Mouse (Mus musculus) hindbrain, embryonic 11.5 days (tissue): Measurements from ENCODE around the gene Pld4. TPM values are rescaled to one million over a fixed set of nuclear protein-coding genes. Genes with fewer than 3 reads are reported as not detected.

ENCODE experiments used
- ATAC-seq: fragments of 200-750 bp; cut with Nextera tagmentation; 2 replicates; pipeline ENCODE4 v1.8.0; 2017; ENCODE audit warnings: mild to moderate bottlenecking, moderate TSS enrichment, moderate library complexity; ENCODE audit not compliant: low FRiP score
- DNase-seq: peaks from one replicate; pipeline ENCODE4 v3.0.0-alpha.2; 2015; ENCODE audit warnings: low spot score
- H3K27ac ChIP-seq: fragments of 300-500 bp; sonication (generic); 2 replicates; pipeline ENCODE4 v1.5.1; 2014; ENCODE audit warnings: mild to moderate bottlenecking, low read depth, low read length
- H3K27me3 ChIP-seq: fragments of 300-500 bp; sonication (generic); 2 replicates; pipeline ENCODE4 v1.6.1; 2014; ENCODE audit warnings: mild to moderate bottlenecking, low read length, moderate library complexity, mixed read lengths; ENCODE audit not compliant: control insufficient read depth, insufficient read depth
- H3K36me3 ChIP-seq: fragments of 300-500 bp; sonication (generic); 2 replicates; pipeline ENCODE4 v1.6.1; 2014; ENCODE audit warnings: mild to moderate bottlenecking, low read length, moderate library complexity, mixed read lengths; ENCODE audit not compliant: control insufficient read depth, insufficient read depth
- H3K4me1 ChIP-seq: fragments of 300-500 bp; sonication (generic); replicated peaks from 2 replicates; pipeline ENCODE4 v1.6.1; 2014; ENCODE audit warnings: low read length, mixed read lengths; ENCODE audit not compliant: control insufficient read depth, insufficient read depth
- H3K4me2 ChIP-seq: fragments of 300-500 bp; sonication (generic); replicated peaks from 2 replicates; pipeline ENCODE4 v1.6.1; 2014; ENCODE audit warnings: mild to moderate bottlenecking, low read depth, low read length
- H3K4me3 ChIP-seq: fragments of 300-500 bp; sonication (generic); 2 replicates; pipeline ENCODE4 v1.5.1; 2014; ENCODE audit warnings: low read depth, low read length
- H3K9ac ChIP-seq: fragments of 300-500 bp; sonication (generic); 2 replicates; pipeline ENCODE4 v1.6.1; 2014; ENCODE audit warnings: low read depth, low read length
- H3K9me3 ChIP-seq: fragments of 300-500 bp; sonication (generic); 2 replicates; pipeline ENCODE4 v1.6.1; 2016; ENCODE audit warnings: low read length; ENCODE audit not compliant: control insufficient read depth
- WGBS: fragments of 180-500 bp; shearing (Covaris S2); extraction: QIAGEN DNeasy Blood & Tissue Kit; methylation state at CpG from one replicate; pipeline ENCODE4 v1.1.7; 2014; 5-methylcytosine and 5-hydroxymethylcytosine counted together
- polyA plus RNA-seq: library from polyadenylated mRNA; unstranded; fragments of >200 nt; fragmentation: Nextera tagmentation; extraction: Ambion mirVana; gene quantifications from 2 replicates; pipeline ENCODE4 v1.2.1, GENCODE M21; 2014

Gene Pld4
- polyA plus RNA-seq, 1 experiment from 2014 or later, result 6.2 TPM

DNA sequence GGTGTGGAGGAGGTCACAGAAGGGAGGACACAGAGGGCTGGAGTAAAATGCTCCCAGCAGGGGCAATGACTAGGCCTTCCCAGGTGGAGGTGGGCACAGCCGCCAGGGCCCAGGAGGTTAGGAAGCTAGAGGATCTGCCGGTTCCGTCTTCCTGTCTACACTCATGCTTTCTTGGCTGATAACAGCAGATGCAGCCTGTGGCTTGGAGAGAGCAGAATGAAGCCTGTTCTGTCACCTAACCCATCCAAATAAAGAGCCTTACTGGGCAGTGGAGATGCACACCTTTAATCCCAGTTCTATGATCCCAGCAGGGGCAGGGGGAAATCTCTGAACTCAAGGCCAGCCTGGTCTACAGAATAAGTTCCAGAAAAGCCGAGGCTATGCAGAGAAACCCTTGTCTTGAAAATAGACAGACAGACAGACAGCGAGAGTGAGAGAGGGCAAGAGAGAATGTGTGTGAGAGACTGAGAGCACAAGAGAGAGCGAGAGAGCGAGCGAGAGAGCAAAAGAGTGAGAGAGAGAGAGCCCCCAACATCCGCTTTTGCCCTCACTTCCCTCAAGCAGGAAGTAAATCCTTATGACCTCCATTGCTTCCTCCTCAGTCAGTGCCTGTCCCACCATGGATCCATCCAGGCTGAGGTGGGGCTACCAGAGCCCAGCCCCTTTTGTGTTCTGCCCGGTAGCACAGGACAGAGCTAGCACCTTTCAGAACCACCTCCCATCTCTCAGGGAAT is 38.9 kb downstream of the Pld4 start:
- Histone ChIP-seq H3K9me3 (no peaks in the 10 kb centered on the region), H3K4me2 (no peak overlapping the region), H3K27ac (no peak overlapping the region), H3K4me3 (no peak overlapping the region), H3K9ac (no peak overlapping the region), H3K4me1 (0 out of 2 replicates have a peak, but pooled peaks cover 3% of the 10 kb centered on the region), H3K36me3 (no peaks in the 10 kb centered on the region), H3K27me3 (peaks cover 18% of the 10 kb centered on the region)
- no peak for ATAC-seq
- DNase-seq, result no peak
- WGBS, result 86% methylated on average over 10 of the region's 10 CpGs

DNA sequence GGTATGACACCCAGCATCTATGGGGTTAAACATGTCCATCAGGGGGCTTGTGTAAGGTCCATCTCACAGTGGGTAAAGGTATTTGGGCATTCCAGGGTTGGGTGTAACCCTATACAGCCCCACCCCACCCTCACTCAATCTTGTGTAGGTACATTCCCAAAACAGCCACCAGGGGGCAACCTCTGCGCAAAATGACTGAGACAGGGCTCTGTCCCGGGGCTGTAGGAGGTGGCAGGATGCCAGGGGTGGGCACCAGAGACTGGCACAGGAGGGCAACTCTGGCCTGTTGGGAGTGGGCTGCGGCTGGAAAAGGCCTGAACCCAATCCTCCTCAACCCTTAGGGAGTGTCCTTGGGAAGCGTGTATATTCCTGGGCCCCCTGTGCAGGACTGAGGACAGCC is 40.0 kb downstream of the Pld4 start:
- ATAC-seq (peak; percentile 29; the same call in 1 of the 2 replicates), DNase-seq (peak; percentile 85)
- Histone ChIP-seq H3K36me3 (no peaks in the 10 kb centered on the region), H3K9ac (no peak overlapping the region), H3K27me3 (peaks cover 18% of the 10 kb centered on the region), H3K4me3 (no peak overlapping the region), H3K9me3 (no peaks in the 10 kb centered on the region), H3K4me1 (0 out of 2 replicates have a peak, but pooled peaks cover 3% of the 10 kb centered on the region), H3K27ac (no peak overlapping the region), H3K4me2 (no peak overlapping the region)
- WGBS, result 21% methylated on average over 4 of the region's 4 CpGs

DNA sequence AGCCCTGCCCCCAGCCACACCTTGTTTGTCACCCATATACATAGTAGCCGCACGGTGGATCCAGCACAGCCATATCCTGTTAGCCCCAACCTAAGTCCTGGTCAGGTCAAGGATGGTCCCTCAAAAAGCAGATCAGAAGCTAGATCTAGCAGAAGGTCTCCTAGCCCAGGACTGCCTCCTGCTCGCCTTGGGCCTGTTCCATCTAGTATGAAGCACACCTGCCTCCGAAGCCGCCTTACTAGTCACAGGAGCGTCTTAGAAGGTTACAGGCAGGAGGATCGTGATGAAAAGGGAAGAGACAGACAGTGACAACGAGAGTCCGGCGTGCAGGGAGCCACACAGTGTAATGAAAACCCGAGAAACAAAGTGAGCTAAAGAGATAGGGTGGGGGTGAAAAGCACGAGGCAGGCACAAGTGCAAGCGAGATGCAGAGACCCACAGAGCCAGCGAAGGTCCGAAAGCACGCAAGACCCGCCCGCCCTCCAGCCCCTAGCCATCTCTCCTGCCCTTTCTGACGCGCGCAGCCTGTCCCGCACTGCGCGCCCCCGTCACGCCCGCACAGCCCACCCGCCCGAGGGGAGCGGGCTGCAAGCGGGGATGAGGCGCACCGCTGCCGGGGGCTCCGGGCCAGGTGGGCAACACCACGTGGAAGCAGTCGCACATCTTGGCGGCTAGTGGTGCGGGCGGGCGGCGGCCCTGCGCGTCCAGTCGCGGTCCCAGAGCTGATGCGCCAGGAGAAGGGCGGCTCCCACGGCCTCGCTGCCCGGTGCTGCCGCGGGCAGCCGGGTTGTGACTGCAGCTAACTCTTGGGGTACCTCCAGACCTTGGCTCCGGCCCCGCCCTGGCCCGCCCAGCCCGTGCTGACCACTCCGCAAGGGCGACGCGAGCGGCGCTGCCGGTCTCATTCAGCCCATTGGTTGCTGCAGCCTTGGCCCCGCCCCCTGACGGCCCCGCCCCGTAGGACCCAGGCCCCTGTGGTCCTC is 41.7 kb downstream of the Pld4 start, which contains the start of gene Ahnak2:
Gene Ahnak2 (minus strand): TSS at position 794 of the 983 bp plus-strand sequence.
- no peaks in the 10 kb centered on the region for H3K9me3 ChIP-seq
- 6% methylated on average over 45 of the region's 69 CpGs for WGBS
- 0 out of 2 replicates have a peak, but pooled peaks cover 3% of the 10 kb centered on the region for H3K4me1 ChIP-seq
- H3K27ac ChIP-seq, result no peak within 1 kb of the TSS
- H3K9ac ChIP-seq, result peak within 1 kb of the TSS; percentile 61
- ATAC-seq, result peak; percentile 79
- H3K36me3 ChIP-seq, result no peaks in the 10 kb centered on the region
- H3K4me3 ChIP-seq, result peak within 1 kb of the TSS; percentile 58
- peak within 1 kb of the TSS; percentile 100 for H3K4me2 ChIP-seq
- peak; percentile 79 for DNase-seq
- H3K27me3 ChIP-seq, result peaks cover 18% of the 10 kb centered on the region

- Histone ChIP-seq H3K27me3 (peaks cover 18% of the 10 kb centered on the region), H3K9me3 (no peaks in the 10 kb centered on the region), H3K9ac (no peak overlapping the region), H3K4me3 (no peak overlapping the region), H3K4me2 (no peak overlapping the region; the same call in 1 of the 2 replicates), H3K27ac (no peak overlapping the region), H3K4me1 (0 out of 2 replicates have a peak, but pooled peaks cover 3% of the 10 kb centered on the region), H3K36me3 (no peaks in the 10 kb centered on the region)
- ATAC-seq (no peak), DNase-seq (no peak)
- 28% methylated on average over 3 of the region's 3 CpGs for WGBS
These were observed 42.5 kb downstream of the Pld4 start for GRCm38 (mm10) chr12:112802917-112803316.

GRCm38 (mm10) chr12:112804046-112804445 is 43.6 kb downstream of the Pld4 start:
- ATAC-seq (no peak), DNase-seq (no peak)
- H3K27me3 ChIP-seq, result peaks cover 18% of the 10 kb centered on the region
- no peak overlapping the region for H3K9ac ChIP-seq
- 62% methylated on average over 13 of the region's 13 CpGs for WGBS
- no peak overlapping the region for H3K4me2 ChIP-seq
- no peak overlapping the region for H3K4me3 ChIP-seq
- no peaks in the 10 kb centered on the region for H3K9me3 ChIP-seq
- H3K4me1 ChIP-seq, result peaks cover 3% of the 10 kb centered on the region; the same call in 1 of the 2 replicates
- H3K36me3 ChIP-seq, result no peaks in the 10 kb centered on the region
- H3K27ac ChIP-seq, result no peak overlapping the region

DNA sequence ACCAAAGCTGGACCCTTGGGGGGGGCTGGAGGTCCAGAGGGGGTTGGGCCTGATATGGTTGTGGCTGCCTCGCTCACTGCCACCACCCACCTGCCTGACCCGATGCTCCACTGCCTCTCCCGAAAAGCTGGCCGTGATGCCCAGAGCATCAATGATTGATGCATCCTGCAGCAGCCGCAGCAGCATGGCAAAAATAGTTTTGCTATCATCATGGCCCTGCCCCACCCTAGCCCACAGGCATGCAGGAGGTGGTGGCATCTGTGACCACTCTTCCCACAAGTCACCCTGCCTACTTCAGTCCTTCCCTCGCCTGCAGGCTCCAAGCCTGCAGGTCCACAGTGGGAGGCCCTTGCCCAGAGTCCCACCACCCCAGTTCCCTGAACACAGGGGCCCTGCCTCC is 45.6 kb downstream of the Pld4 start:
- H3K9me3 ChIP-seq, result no peaks in the 10 kb centered on the region
- 80% methylated on average over 6 of the region's 6 CpGs for WGBS
- peaks cover 9% of the 10 kb centered on the region for H3K4me1 ChIP-seq
- H3K27me3 ChIP-seq, result peaks cover 12% of the 10 kb centered on the region
- H3K9ac ChIP-seq, result no peak overlapping the region
- no peak for DNase-seq
- no peak overlapping the region for H3K4me2 ChIP-seq
- no peak overlapping the region for H3K4me3 ChIP-seq
- H3K27ac ChIP-seq, result no peak overlapping the region
- ATAC-seq, result no peak
- no peaks in the 10 kb centered on the region for H3K36me3 ChIP-seq

DNA sequence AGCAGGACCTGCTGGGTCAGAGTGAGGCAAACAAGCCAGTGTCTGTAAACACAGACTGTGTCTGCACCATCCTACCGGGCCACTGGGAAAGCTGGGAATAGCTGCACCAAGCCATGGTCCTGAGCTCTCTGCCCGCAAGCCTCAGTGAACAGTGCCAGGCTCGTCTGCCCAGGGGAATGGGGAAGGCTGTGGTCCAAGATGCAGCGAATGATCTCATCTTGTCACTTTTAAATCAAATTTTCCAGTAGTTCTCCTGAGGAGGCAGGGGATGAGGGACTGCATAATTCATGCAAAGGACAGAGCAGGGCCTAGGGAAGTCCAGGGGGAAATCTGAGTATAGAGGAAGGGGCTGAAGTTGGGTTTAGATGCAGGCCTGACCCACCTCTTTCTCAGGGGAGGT is 47.3 kb downstream of the Pld4 start:
- WGBS, result 84% methylated on average over 4 of the region's 4 CpGs
- H3K9ac ChIP-seq, result no peak overlapping the region
- no peak overlapping the region for H3K4me3 ChIP-seq
- ATAC-seq, result no peak
- H3K4me2 ChIP-seq, result no peak overlapping the region; the same call in 1 of the 2 replicates
- H3K36me3 ChIP-seq, result no peaks in the 10 kb centered on the region
- H3K27me3 ChIP-seq, result no peaks in the 10 kb centered on the region
- peaks cover 5% of the 10 kb centered on the region for H3K4me1 ChIP-seq
- no peaks in the 10 kb centered on the region for H3K9me3 ChIP-seq
- no peak for DNase-seq
- H3K27ac ChIP-seq, result no peak overlapping the region

GRCm38 (mm10) chr12:112808212-112808586 is 47.7 kb downstream of the Pld4 start:
- H3K4me3 ChIP-seq, result peak overlapping the region; percentile 66
- H3K9me3 ChIP-seq, result no peaks in the 10 kb centered on the region
- H3K27me3 ChIP-seq, result no peaks in the 10 kb centered on the region
- no peaks in the 10 kb centered on the region for H3K36me3 ChIP-seq
- peak; percentile 61 for ATAC-seq
- H3K4me2 ChIP-seq, result peak overlapping the region; percentile 93
- peak overlapping the region; percentile 65 for H3K9ac ChIP-seq
- 70% methylated on average over 5 of the region's 5 CpGs for WGBS
- no peak for DNase-seq
- H3K27ac ChIP-seq, result peak overlapping the region; percentile 27; the same call in 1 of the 2 replicates
- H3K4me1 ChIP-seq, result peaks cover 5% of the 10 kb centered on the region
